Mouse (Mus musculus): ENCODE measurements around the gene Gas7. TPM values are rescaled to one million over a fixed set of nuclear protein-coding genes. Genes with fewer than 3 reads are reported as not detected.

Gene Gas7
- polyA plus RNA-seq, 1 experiment from 2014 or later, result 8.4 TPM

GRCm38 (mm10) chr11:67668460-67669007, 213.3 kb downstream of the Gas7 start:
- H3K9me3 ChIP-seq (ENCODE audit: control insufficient read depth, low read length), result no peaks in the 10 kb centered on the region
- no peaks in the 10 kb centered on the region for H3K27me3 ChIP-seq (replicated peaks; ENCODE audit: control insufficient read depth, insufficient read depth, low read length)
- H3K9ac ChIP-seq (ENCODE audit: low read depth, low read length), result no peak overlapping the region
- WGBS, result 85% methylated on average over 3 of the region's 3 CpGs
- no peaks in the 10 kb centered on the region for H3K4me1 ChIP-seq (ENCODE audit: control insufficient read depth, insufficient read depth, low read length)
- ATAC-seq, result no peak
- no peak overlapping the region for H3K4me2 ChIP-seq (ENCODE audit: low read depth, low read length)
- no peak overlapping the region for H3K4me3 ChIP-seq (ENCODE audit: low read length)
- no peak overlapping the region for H3K27ac ChIP-seq (ENCODE audit: low read length)
- no peaks in the 10 kb centered on the region for H3K36me3 ChIP-seq (ENCODE audit: control insufficient read depth, insufficient read depth, low read length)

DNA sequence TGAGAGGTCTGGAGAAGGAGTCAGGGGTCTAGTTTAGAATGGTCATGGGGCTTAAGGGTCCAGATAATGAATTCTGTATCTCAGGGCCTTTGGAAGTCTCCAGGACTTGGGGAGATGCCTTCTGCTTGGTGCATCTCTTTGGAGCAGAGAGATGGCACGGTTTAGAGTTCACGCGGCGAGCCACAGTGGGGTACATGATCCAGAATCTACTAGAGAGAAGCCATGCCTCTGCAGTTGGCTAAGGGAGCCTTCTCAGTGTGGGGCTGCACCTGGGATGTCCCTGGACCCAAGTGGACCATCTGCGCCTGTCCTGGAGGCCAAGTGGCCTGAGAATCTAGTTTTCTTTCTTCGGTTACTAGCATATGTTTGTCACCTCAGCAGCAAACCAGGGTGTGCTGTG, 214.8 kb downstream of the Gas7 start:
- ATAC-seq, result no peak
- Histone ChIP-seq H3K9me3 (ENCODE audit: control insufficient read depth, low read length) (no peaks in the 10 kb centered on the region), H3K36me3 (ENCODE audit: control insufficient read depth, insufficient read depth, low read length) (no peaks in the 10 kb centered on the region), H3K4me2 (ENCODE audit: low read depth, low read length) (no peak overlapping the region), H3K27me3 (replicated peaks; ENCODE audit: control insufficient read depth, insufficient read depth, low read length) (no peaks in the 10 kb centered on the region), H3K4me1 (ENCODE audit: control insufficient read depth, insufficient read depth, low read length) (no peaks in the 10 kb centered on the region), H3K27ac (ENCODE audit: low read length) (no peak overlapping the region), H3K9ac (ENCODE audit: low read depth, low read length) (no peak overlapping the region), H3K4me3 (ENCODE audit: low read length) (no peak overlapping the region)
- 95% methylated on average over 6 of the region's 6 CpGs for WGBS

- ATAC-seq, result no peak
- H3K36me3 ChIP-seq (ENCODE audit: control insufficient read depth, insufficient read depth, low read length), result no peaks in the 10 kb centered on the region
- H3K9ac ChIP-seq (ENCODE audit: low read depth, low read length), result no peak overlapping the region
- H3K27me3 ChIP-seq (replicated peaks; ENCODE audit: control insufficient read depth, insufficient read depth, low read length), result no peaks in the 10 kb centered on the region
- no peak overlapping the region for H3K4me2 ChIP-seq (ENCODE audit: low read depth, low read length)
- H3K4me3 ChIP-seq (ENCODE audit: low read length), result no peak overlapping the region
- no peaks in the 10 kb centered on the region for H3K4me1 ChIP-seq (ENCODE audit: control insufficient read depth, insufficient read depth, low read length)
- no peak overlapping the region for H3K27ac ChIP-seq (ENCODE audit: low read length)
- WGBS, result 66% methylated on average over 5 of the region's 5 CpGs
- no peaks in the 10 kb centered on the region for H3K9me3 ChIP-seq (ENCODE audit: control insufficient read depth, low read length)
Observed at GRCm38 (mm10) chr11:67672140-67672539, 216.9 kb downstream of the Gas7 start.

DNA sequence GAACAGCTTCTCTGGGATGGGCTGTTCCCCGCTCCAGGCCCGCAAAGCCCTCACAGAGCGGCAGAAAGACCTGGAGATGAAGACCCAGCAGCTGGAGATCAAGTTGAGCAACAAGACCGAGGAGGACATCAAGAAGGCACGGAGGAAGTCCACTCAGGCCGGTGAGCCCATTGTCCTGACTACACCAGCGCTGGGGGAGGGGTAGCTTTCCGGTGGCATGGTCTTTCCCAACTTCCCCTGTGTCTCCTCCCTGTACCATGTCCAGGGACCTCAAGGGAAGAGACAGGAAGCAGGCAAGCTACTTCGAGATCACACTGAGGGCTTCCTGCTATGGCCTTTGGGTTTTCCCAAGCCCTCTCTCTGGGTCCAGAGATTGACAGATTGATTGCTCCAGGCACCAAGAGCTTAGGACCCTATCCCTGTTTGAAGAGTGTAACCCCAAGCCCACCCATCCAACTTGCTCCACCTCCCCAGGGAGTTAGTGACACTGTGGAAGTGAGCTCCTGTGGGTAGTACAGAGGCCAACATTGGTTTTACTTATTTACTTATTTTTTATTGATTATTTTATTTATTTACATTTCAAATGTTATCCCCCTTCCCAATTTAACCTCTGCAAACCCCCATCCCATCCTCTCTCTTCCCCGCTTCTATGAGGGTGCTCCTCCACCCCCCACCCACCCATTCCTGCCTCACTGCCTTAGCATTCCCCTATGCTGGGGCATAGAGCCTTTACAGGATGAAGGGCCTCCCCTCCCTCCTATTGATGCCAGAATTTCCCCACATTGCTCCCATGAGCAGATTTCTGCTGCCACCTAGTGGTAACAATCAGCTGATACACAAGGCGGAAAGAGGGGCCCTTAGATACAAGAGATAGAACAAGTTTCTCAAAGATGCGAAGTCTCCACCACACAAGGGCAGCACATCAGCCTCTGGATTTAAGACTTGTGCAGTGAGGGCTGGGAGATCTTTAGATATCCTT, 220.6 kb downstream of the Gas7 start:
- H3K9ac ChIP-seq (ENCODE audit: low read depth, low read length), result no peak overlapping the region
- no peak overlapping the region for H3K4me3 ChIP-seq (ENCODE audit: low read length)
- H3K27me3 ChIP-seq (replicated peaks; ENCODE audit: control insufficient read depth, insufficient read depth, low read length), result no peaks in the 10 kb centered on the region
- no peak overlapping the region for H3K27ac ChIP-seq (ENCODE audit: low read length)
- 0 out of 2 replicates have a peak, but pooled peaks have one; percentile 16 for ATAC-seq
- H3K36me3 ChIP-seq (ENCODE audit: control insufficient read depth, insufficient read depth, low read length), result no peaks in the 10 kb centered on the region
- H3K9me3 ChIP-seq (ENCODE audit: control insufficient read depth, low read length), result no peaks in the 10 kb centered on the region
- WGBS, result 62% methylated on average over 12 of the region's 12 CpGs
- H3K4me2 ChIP-seq (ENCODE audit: low read depth, low read length), result no peak overlapping the region
- no peaks in the 10 kb centered on the region for H3K4me1 ChIP-seq (ENCODE audit: control insufficient read depth, insufficient read depth, low read length)

GRCm38 (mm10) chr11:67679300-67679699, 224.1 kb downstream of the Gas7 start:
- Histone ChIP-seq H3K9me3 (ENCODE audit: control insufficient read depth, low read length) (no peaks in the 10 kb centered on the region), H3K27ac (ENCODE audit: low read length) (no peak overlapping the region), H3K4me3 (ENCODE audit: low read length) (no peak overlapping the region), H3K9ac (ENCODE audit: low read depth, low read length) (no peak overlapping the region), H3K4me2 (ENCODE audit: low read depth, low read length) (no peak overlapping the region), H3K4me1 (ENCODE audit: control insufficient read depth, insufficient read depth, low read length) (no peaks in the 10 kb centered on the region), H3K27me3 (replicated peaks; ENCODE audit: control insufficient read depth, insufficient read depth, low read length) (no peaks in the 10 kb centered on the region), H3K36me3 (ENCODE audit: control insufficient read depth, insufficient read depth, low read length) (no peaks in the 10 kb centered on the region)
- 58% methylated on average over 5 of the region's 5 CpGs for WGBS
- ATAC-seq, result no peak

- H3K27ac ChIP-seq (ENCODE audit: low read length), result no peak overlapping the region
- H3K27me3 ChIP-seq (replicated peaks; ENCODE audit: control insufficient read depth, insufficient read depth, low read length), result no peaks in the 10 kb centered on the region
- H3K9ac ChIP-seq (ENCODE audit: low read depth, low read length), result no peak overlapping the region
- H3K9me3 ChIP-seq (ENCODE audit: control insufficient read depth, low read length), result no peaks in the 10 kb centered on the region
- no peak overlapping the region for H3K4me3 ChIP-seq (ENCODE audit: low read length)
- no peaks in the 10 kb centered on the region for H3K4me1 ChIP-seq (ENCODE audit: control insufficient read depth, insufficient read depth, low read length)
- 77% methylated on average over 2 of the region's 2 CpGs for WGBS
- no peaks in the 10 kb centered on the region for H3K36me3 ChIP-seq (ENCODE audit: control insufficient read depth, insufficient read depth, low read length)
- no peak overlapping the region for H3K4me2 ChIP-seq (ENCODE audit: low read depth, low read length)
- no peak for ATAC-seq
Observed at GRCm38 (mm10) chr11:67679930-67680329, 224.7 kb downstream of the Gas7 start.

DNA sequence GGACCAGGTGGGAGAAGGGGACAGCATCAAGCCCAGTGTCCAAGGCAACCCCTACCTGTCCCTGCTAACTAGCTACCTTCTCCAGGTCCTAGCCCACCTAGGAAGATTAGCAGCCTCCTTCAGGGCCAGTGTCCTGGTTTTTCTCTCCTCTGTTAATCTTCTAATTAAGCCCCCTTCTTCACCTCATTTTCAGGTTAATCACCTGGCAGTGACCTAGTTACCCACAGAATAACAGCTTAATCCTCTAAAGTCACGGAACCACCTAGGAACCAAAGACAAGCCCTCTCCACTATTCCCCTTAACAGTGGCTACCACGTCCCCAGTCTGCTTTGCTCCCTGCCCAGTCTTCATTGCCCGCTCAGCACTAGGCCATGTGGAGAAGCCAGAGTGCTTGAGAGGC, 226.6 kb downstream of the Gas7 start:
- Histone ChIP-seq H3K36me3 (ENCODE audit: control insufficient read depth, insufficient read depth, low read length) (no peaks in the 10 kb centered on the region), H3K27ac (ENCODE audit: low read length) (no peak overlapping the region), H3K4me2 (ENCODE audit: low read depth, low read length) (no peak overlapping the region), H3K9me3 (ENCODE audit: control insufficient read depth, low read length) (no peaks in the 10 kb centered on the region), H3K4me1 (ENCODE audit: control insufficient read depth, insufficient read depth, low read length) (no peaks in the 10 kb centered on the region), H3K27me3 (replicated peaks; ENCODE audit: control insufficient read depth, insufficient read depth, low read length) (no peaks in the 10 kb centered on the region), H3K9ac (ENCODE audit: low read depth, low read length) (no peak overlapping the region), H3K4me3 (ENCODE audit: low read length) (no peak overlapping the region)
- no peak for ATAC-seq
- WGBS, result 85% methylated on average over 3 of the region's 3 CpGs

DNA sequence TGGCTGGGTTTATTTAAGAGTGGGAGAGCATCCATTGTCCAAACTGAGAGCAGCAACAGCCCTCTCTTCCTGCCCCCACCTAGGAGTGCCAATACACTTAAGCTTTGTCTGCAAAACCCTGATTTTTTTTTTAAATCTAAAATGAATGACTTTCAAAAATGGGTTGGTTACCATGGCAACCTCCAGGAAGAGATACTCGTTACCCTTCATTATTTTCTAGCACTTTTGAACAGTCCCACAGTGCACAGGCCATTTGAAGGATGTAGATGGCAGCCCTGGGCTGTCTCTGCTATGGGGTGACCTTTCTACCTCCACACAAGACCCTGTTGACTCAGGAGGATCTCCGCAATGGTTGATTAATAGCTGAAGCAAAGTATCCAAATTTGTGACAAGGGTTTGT, 230.9 kb downstream of the Gas7 start:
- Histone ChIP-seq H3K4me1 (ENCODE audit: control insufficient read depth, insufficient read depth, low read length) (no peaks in the 10 kb centered on the region), H3K4me3 (ENCODE audit: low read length) (no peak overlapping the region), H3K36me3 (ENCODE audit: control insufficient read depth, insufficient read depth, low read length) (no peaks in the 10 kb centered on the region), H3K9ac (ENCODE audit: low read depth, low read length) (no peak overlapping the region), H3K4me2 (ENCODE audit: low read depth, low read length) (no peak overlapping the region), H3K9me3 (ENCODE audit: control insufficient read depth, low read length) (no peaks in the 10 kb centered on the region), H3K27me3 (replicated peaks; ENCODE audit: control insufficient read depth, insufficient read depth, low read length) (no peaks in the 10 kb centered on the region), H3K27ac (ENCODE audit: low read length) (no peak overlapping the region)
- WGBS, result 79% methylated on average over 2 of the region's 2 CpGs
- ATAC-seq, result no peak

DNA sequence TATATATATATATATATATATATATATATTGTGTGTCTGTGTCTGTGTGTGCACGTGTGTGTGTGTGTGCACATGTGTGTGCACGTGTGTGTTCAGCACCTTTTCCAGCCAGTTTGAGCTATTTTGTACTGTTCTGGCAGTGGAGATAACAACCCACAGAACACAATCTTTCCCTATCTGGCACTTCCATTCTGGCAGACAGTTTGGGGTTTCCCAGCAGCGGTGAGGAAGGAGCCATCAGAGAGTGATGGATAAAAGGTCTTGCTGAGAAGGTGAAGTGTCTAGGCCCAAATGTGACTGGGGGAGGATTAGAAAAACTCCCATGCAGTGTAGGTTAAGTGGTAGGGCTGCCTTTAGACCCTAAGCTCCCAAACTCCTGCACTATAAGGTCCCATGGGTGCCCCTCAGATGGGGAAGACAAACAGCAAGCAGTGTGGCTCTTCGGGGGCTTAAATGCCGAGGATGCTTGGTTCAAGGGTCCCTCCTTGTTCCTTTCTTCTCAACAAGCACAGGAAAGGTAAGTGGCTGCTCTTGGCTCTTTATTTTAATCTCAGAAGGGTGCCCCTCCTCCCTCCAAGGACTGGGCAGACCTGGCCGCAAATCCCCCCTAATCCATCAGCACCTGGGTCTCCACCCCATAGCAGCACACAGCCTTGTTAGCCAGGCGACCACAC, 239.6 kb downstream of the Gas7 start, which contains the start of gene Rcvrn:
Gene Rcvrn (plus strand): TSS at position 624 of the 674 bp plus-strand sequence.
- Histone ChIP-seq H3K4me1 (ENCODE audit: control insufficient read depth, insufficient read depth, low read length) (no peaks in the 10 kb centered on the region), H3K9ac (ENCODE audit: low read depth, low read length) (no peak within 1 kb of the TSS), H3K36me3 (ENCODE audit: control insufficient read depth, insufficient read depth, low read length) (no peaks in the 10 kb centered on the region), H3K9me3 (ENCODE audit: control insufficient read depth, low read length) (no peaks in the 10 kb centered on the region), H3K4me2 (ENCODE audit: low read depth, low read length) (no peak within 1 kb of the TSS), H3K27ac (ENCODE audit: low read length) (no peak within 1 kb of the TSS), H3K4me3 (ENCODE audit: low read length) (no peak within 1 kb of the TSS), H3K27me3 (replicated peaks; ENCODE audit: control insufficient read depth, insufficient read depth, low read length) (no peaks in the 10 kb centered on the region)
- no peak for ATAC-seq
- WGBS, result 73% methylated on average over 7 of the region's 7 CpGs

Data from intestine, embryonic 16.5 days (tissue).